Mouse (Mus musculus) brain, embryonic 14.5 days (tissue): ENCODE measurements around the gene 4931428L18Rik.

ENCODE experiments used
- CTCF ChIP-seq: fragments of 200-500 bp; IDR thresholded peaks from 2 replicates; pipeline ENCODE4 v1.5.1; 2012; ENCODE audit warnings: inconsistent platforms, mild to moderate bottlenecking, moderate library complexity, borderline replicate concordance; ENCODE audit not compliant: insufficient read depth, insufficient read length; ENCODE audit errors: extremely low read depth
- POLR2A ChIP-seq: fragments of 200-500 bp; IDR thresholded peaks from 2 replicates; pipeline ENCODE4 v1.6.1; 2012; ENCODE audit warnings: mild to moderate bottlenecking, inconsistent platforms, borderline replicate concordance; ENCODE audit not compliant: poor library complexity, insufficient read depth, insufficient read length, severe bottlenecking; ENCODE audit errors: extremely low read depth

GRCm38 (mm10) chr1:31051370-31051921 lies 171.0 kb downstream of the 4931428L18Rik start:
- TF ChIP-seq CTCF = no peak
- no peak for TF ChIP-seq POLR2A
